Mouse (Mus musculus) embryonic facial prominence, embryonic 14.5 days (tissue): ENCODE measurements at regions not wholly inside any gene's neighbourhood (a gene's known extent, or its start where the extent isn't known, plus 50 kb on each side); places are given as distances from the start of the nearest gene placed in this dataset.

Experiments
- ATAC-seq: fragments of 200-750 bp; cut with Nextera tagmentation; 2 replicates; pipeline ENCODE4 v1.8.0; 2017; ENCODE audit warnings: low read depth, moderate number of reproducible peaks, moderate TSS enrichment
- DNase-seq: peaks from one replicate; pipeline ENCODE4 v3.0.0-alpha.2; 2015; ENCODE audit warnings: low spot score
- H3K27ac ChIP-seq: fragments of 300-500 bp; sonication (generic); replicated peaks from 2 replicates; pipeline ENCODE4 v1.5.1; 2014; ENCODE audit warnings: low read depth, mild to moderate bottlenecking, low read length, moderate library complexity
- H3K27me3 ChIP-seq: fragments of 300-500 bp; sonication (generic); replicated peaks from 2 replicates; pipeline ENCODE4 v1.6.1; 2014; ENCODE audit warnings: low read length; ENCODE audit not compliant: control insufficient read depth, insufficient read depth
- H3K36me3 ChIP-seq: fragments of 300-500 bp; sonication (generic); 2 replicates; pipeline ENCODE4 v1.6.1; 2014; ENCODE audit warnings: low read length, mixed read lengths; ENCODE audit not compliant: control insufficient read depth, insufficient read depth
- H3K4me1 ChIP-seq: fragments of 300-500 bp; sonication (generic); 2 replicates; pipeline ENCODE4 v1.6.1; 2014; ENCODE audit warnings: antibody characterized with exemption, low read length; ENCODE audit not compliant: control insufficient read depth, insufficient read depth
- H3K4me2 ChIP-seq: fragments of 300-500 bp; sonication (generic); 2 replicates; pipeline ENCODE4 v1.6.1; 2014; ENCODE audit warnings: low read depth, mild to moderate bottlenecking, low read length, moderate library complexity, mixed read lengths
- H3K4me3 ChIP-seq: fragments of 300-500 bp; sonication (generic); 2 replicates; pipeline ENCODE4 v1.5.1; 2014; ENCODE audit warnings: low read depth, mild to moderate bottlenecking, low read length
- H3K9ac ChIP-seq: fragments of 300-500 bp; sonication (generic); 2 replicates; pipeline ENCODE4 v1.6.1; 2014; ENCODE audit warnings: low read depth, mild to moderate bottlenecking, low read length, moderate library complexity, mixed read lengths
- H3K9me3 ChIP-seq: fragments of 300-500 bp; sonication (generic); 2 replicates; pipeline ENCODE4 v1.6.1; 2016; ENCODE audit warnings: low read length; ENCODE audit not compliant: control insufficient read depth
- WGBS: fragments of 180-500 bp; shearing (Covaris S2); extraction: QIAGEN DNeasy Blood & Tissue Kit; methylation state at CpG from one replicate; pipeline ENCODE4 v1.1.7; 2014; 5-methylcytosine and 5-hydroxymethylcytosine counted together

DNA sequence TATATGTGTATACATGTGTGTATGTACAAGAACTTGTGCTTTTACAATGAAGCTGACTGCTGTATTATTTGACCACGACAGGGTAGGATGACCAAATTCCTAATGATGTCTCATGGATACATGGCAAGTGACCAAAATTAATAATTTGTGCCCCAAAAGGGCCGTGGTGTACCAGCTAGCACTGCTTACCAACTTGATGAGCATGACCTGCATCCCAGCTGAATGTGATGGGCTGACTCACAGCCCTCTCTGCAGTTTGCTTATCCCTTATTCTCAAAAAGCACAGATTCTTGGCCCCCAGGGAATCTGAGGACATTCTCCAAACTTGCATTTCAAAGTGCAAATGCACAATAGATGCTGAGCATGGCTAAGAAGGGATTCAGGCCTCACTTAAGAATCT lies 420.8 kb downstream of the Sox2 start:
- no peaks in the 10 kb centered on the region for H3K9me3 ChIP-seq
- DNase-seq = no peak
- no peaks in the 10 kb centered on the region for H3K27me3 ChIP-seq
- no peak overlapping the region for H3K4me3 ChIP-seq
- H3K36me3 ChIP-seq = no peaks in the 10 kb centered on the region
- no peak overlapping the region for H3K4me2 ChIP-seq
- ATAC-seq = no peak
- H3K4me1 ChIP-seq = no peaks in the 10 kb centered on the region
- H3K27ac ChIP-seq = no peak overlapping the region
- no peak overlapping the region for H3K9ac ChIP-seq
- WGBS = 81% methylated on average over 2 of the region's 2 CpGs

GRCm38 (mm10) chr3:35079887-35080286 lies 429.7 kb downstream of the Sox2 start:
- ATAC-seq = no peak

DNA sequence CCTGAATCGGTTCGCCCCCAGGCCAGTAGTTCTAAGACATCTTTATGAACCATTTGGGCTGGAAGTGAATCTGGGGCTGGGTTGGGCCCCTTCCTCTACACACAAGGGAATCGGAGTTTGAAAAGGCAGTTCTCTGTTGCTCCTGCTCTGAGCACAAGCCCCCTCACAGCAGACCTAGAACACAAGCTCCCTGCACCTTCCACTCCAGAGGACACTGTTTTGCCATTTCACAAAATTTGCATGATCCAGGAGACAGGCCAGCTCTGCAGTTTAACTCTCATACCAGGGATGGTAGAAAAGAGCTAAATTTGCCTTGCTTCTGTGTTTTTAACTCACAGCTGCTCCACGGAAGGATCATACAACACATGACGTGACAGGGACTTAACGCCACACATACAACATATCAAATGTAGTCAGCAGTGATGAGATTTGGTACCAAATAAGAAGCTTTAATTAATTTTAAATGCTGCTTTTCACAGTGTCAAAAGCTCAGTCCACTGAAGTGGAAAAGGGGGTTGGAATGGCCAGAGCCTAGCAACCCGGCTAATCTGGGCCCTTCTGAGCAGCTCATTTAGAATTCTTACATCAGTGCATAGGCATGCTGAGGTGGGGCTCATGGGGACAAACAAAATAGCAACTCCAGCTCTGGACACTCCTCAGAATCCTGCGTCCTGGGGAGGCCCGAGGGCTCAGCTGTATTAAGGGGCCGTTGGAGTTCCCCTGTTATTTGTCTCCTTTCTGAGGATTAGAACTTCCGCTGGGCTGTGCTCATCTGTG lies 434.1 kb downstream of the Sox2 start:
- peak; percentile 78 for DNase-seq
- no peaks in the 10 kb centered on the region for H3K36me3 ChIP-seq
- no peaks in the 10 kb centered on the region for H3K27me3 ChIP-seq
- peak; percentile 87 for ATAC-seq
- no peak overlapping the region for H3K9ac ChIP-seq
- H3K4me1 ChIP-seq = no peaks in the 10 kb centered on the region
- H3K4me3 ChIP-seq = no peak overlapping the region
- H3K9me3 ChIP-seq = no peaks in the 10 kb centered on the region
- no peak overlapping the region for H3K4me2 ChIP-seq
- 62% methylated on average over 11 of the region's 11 CpGs for WGBS
- no peak overlapping the region for H3K27ac ChIP-seq

More at GRCm38 (mm10) chr3:35079887-35080286, 429.7 kb downstream of the Sox2 start:
- no peaks in the 10 kb centered on the region for H3K27me3 ChIP-seq
- H3K9me3 ChIP-seq = no peaks in the 10 kb centered on the region
- no peak overlapping the region for H3K27ac ChIP-seq
- no peak overlapping the region for H3K9ac ChIP-seq
- DNase-seq = no peak
- H3K4me1 ChIP-seq = no peaks in the 10 kb centered on the region
- WGBS = 50% methylated on average over 5 of the region's 5 CpGs
- H3K4me2 ChIP-seq = no peak overlapping the region
- no peak overlapping the region for H3K4me3 ChIP-seq
- no peaks in the 10 kb centered on the region for H3K36me3 ChIP-seq

GRCm38 (mm10) chr3:35088241-35089080 lies 438.3 kb downstream of the Sox2 start:
- H3K27me3 ChIP-seq = no peaks in the 10 kb centered on the region
- ATAC-seq (peak; percentile 44; the same call in 1 of the 2 replicates), DNase-seq (no peak)
- no peaks in the 10 kb centered on the region for H3K9me3 ChIP-seq
- no peaks in the 10 kb centered on the region for H3K36me3 ChIP-seq
- no peak overlapping the region for H3K9ac ChIP-seq
- H3K4me3 ChIP-seq = no peak overlapping the region
- 46% methylated on average over 19 of the region's 19 CpGs for WGBS
- H3K4me1 ChIP-seq = no peaks in the 10 kb centered on the region
- no peak overlapping the region for H3K4me2 ChIP-seq
- H3K27ac ChIP-seq = no peak overlapping the region

DNA sequence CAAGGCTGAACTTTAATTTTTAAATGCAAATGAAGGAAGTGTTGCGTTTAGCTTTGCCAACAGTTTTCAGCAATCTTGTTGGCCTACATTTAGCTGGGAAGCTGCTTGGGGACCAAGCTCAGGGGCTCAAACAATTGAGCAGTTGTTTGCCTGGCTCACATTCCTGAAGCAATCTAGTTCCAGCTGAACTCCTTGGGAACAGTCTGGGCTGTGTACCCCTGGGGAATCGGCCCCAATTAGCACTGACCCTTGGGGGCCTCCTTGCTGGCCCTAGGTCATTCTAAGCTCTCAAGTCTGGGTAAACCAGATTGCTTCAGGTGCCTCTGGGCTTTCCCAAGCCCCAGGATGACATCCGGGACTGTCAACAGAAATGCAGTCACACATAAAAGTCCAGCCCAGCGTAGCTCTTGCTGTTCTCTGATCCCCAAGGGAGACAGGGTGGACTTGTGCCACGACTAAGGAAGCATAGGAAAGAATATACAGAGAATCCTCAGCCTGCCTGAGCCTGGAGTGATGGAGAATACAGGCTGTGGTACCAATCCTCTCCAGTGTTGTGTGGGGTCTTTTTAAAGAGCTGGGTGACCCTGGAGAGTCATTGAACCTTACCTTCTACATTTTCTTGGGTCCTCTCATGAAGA lies 440.4 kb downstream of the Sox2 start:
- H3K9me3 ChIP-seq = no peaks in the 10 kb centered on the region

GRCm38 (mm10) chr3:35093001-35093400 lies 442.8 kb downstream of the Sox2 start:
- no peak overlapping the region for H3K27ac ChIP-seq
- no peaks in the 10 kb centered on the region for H3K4me1 ChIP-seq
- no peaks in the 10 kb centered on the region for H3K9me3 ChIP-seq
- no peak overlapping the region for H3K4me3 ChIP-seq
- H3K9ac ChIP-seq = no peak overlapping the region
- no peaks in the 10 kb centered on the region for H3K36me3 ChIP-seq
- no peak overlapping the region for H3K4me2 ChIP-seq
- ATAC-seq (no peak), DNase-seq (no peak)
- 90% methylated on average over 9 of the region's 9 CpGs for WGBS
- no peaks in the 10 kb centered on the region for H3K27me3 ChIP-seq

More for the DNA sequence above, 440.4 kb downstream of the Sox2 start:
- DNase-seq (no peak), ATAC-seq (peak; percentile 63; the same call in 1 of the 2 replicates)
- 28% methylated on average over 5 of the region's 5 CpGs for WGBS
- H3K9ac ChIP-seq = no peak overlapping the region
- H3K36me3 ChIP-seq = no peaks in the 10 kb centered on the region
- no peak overlapping the region for H3K4me2 ChIP-seq
- no peaks in the 10 kb centered on the region for H3K4me1 ChIP-seq
- H3K27ac ChIP-seq = no peak overlapping the region
- no peaks in the 10 kb centered on the region for H3K27me3 ChIP-seq
- no peak overlapping the region for H3K4me3 ChIP-seq

- Histone ChIP-seq H3K27ac (no peak overlapping the region), H3K4me3 (no peak overlapping the region), H3K36me3 (no peaks in the 10 kb centered on the region), H3K4me2 (no peak overlapping the region), H3K27me3 (0 out of 2 replicates have a peak, but pooled peaks cover 7% of the 10 kb centered on the region), H3K4me1 (no peaks in the 10 kb centered on the region), H3K9ac (no peak overlapping the region), H3K9me3 (no peaks in the 10 kb centered on the region)
- 91% methylated on average over 8 of the region's 8 CpGs for WGBS
- ATAC-seq = no peak
- no peak for DNase-seq
Observed at GRCm38 (mm10) chr3:35095221-35095620, 445.0 kb downstream of the Sox2 start.

GRCm38 (mm10) chr3:35096381-35096780 lies 446.2 kb downstream of the Sox2 start:
- H3K27ac ChIP-seq = no peak overlapping the region
- H3K9ac ChIP-seq = no peak overlapping the region
- no peaks in the 10 kb centered on the region for H3K4me1 ChIP-seq
- no peak overlapping the region for H3K4me3 ChIP-seq
- DNase-seq (no peak), ATAC-seq (no peak)
- H3K9me3 ChIP-seq = no peaks in the 10 kb centered on the region
- H3K4me2 ChIP-seq = no peak overlapping the region
- H3K27me3 ChIP-seq = peaks cover 12% of the 10 kb centered on the region; the same call in 1 of the 2 replicates
- no peaks in the 10 kb centered on the region for H3K36me3 ChIP-seq
- 83% methylated on average over 5 of the region's 5 CpGs for WGBS
